Mouse (Mus musculus) hindbrain, embryonic 16.5 days (tissue): Measurements from ENCODE around the gene Bmp10. TPM values are rescaled to one million over a fixed set of nuclear protein-coding genes. Genes with fewer than 3 reads are reported as not detected.

Experiments used
- polyA plus RNA-seq: library from polyadenylated mRNA; unstranded; fragments of >200 nt; fragmentation: Nextera tagmentation; extraction: Ambion mirVana; gene quantifications from 2 replicates; pipeline ENCODE4 v1.2.1, GENCODE M21; 2015

The Bmp10 gene
- polyA plus RNA-seq, 1 experiment from 2014 or later: not detected

Other genes with a start within 250 kb of the Bmp10 start
- 4.4 and 5.3 TPM in 2 replicates for gene Antxr1, start 93.2 kb upstream of the Bmp10 start, polyA plus RNA-seq
- gene Gkn1, start 78.1 kb upstream of the Bmp10 start, polyA plus RNA-seq: not detected in 2 replicates
- gene Gkn2, start 55.6 kb upstream of the Bmp10 start, polyA plus RNA-seq: not detected in 2 replicates
- gene Gkn3, start 40.1 kb upstream of the Bmp10 start, polyA plus RNA-seq: 0.44 and 0.93 TPM in 2 replicates
- gene Arhgap25, start 104.3 kb downstream of the Bmp10 start, polyA plus RNA-seq: 2.1 and 2.2 TPM in 2 replicates
- 2.2 and 2.7 TPM in 2 replicates for gene Prokr1, start 161.7 kb downstream of the Bmp10 start, polyA plus RNA-seq
- gene Aplf, start 243.2 kb downstream of the Bmp10 start, polyA plus RNA-seq: 8.5 and 9.1 TPM in 2 replicates